Mouse (Mus musculus): ENCODE results near the gene Mboat1.

The Mboat1 gene

DNA sequence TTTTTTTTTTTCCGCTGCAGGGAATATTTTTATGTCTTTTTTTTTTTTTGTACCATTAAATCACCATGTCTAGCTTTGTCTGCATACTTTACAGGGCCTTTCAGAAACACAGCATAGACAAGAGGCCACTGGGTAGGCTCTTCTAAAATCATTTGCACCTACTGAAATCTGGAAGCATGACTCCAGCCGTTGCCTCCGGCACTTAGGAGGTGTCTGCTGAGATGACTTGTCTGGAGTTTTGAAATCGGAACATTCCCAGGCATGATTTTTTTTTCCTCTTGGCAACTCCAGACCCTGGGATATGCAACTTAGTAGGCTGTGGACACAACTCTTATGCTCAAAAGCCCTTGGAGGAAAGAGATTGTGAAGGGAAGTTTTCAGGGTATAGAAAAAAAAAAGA lies 109.3 kb downstream of the Mboat1 start:
- in situ Hi-C loops (cut with MboI, MseI) = no loop called here

GRCm38 (mm10) chr13:30250341-30250905 lies 114.1 kb downstream of the Mboat1 start:
- in situ Hi-C loops (cut with MboI, MseI) = no loop called here

DNA sequence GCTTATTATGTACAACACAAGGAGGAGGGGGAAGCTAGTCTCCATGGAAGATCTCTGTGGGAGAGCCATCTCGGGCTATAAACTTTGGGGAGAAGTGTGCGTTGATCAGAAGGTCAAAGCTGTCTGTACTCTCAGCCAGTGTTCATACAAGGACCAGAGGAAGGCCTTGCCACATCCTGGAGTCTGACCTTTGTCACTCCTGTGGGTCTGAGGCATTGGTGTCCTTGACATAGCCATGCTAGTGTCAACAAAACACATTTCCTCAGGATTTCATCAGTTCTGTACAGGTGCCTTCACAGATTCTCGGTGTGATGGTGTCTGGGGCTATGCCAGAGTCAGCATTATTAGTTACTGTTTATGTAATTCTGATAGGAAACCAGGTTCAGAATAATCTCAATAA lies 115.1 kb downstream of the Mboat1 start:
- in situ Hi-C loops (cut with MboI, MseI) = no loop called here

GRCm38 (mm10) chr13:30252692-30253091 lies 116.4 kb downstream of the Mboat1 start:
- in situ Hi-C loops (cut with MboI, MseI) = no loop called here

- in situ Hi-C loops (cut with MboI, MseI) = no loop called here
Measured at GRCm38 (mm10) chr13:30253636-30254264, 117.5 kb downstream of the Mboat1 start.

DNA sequence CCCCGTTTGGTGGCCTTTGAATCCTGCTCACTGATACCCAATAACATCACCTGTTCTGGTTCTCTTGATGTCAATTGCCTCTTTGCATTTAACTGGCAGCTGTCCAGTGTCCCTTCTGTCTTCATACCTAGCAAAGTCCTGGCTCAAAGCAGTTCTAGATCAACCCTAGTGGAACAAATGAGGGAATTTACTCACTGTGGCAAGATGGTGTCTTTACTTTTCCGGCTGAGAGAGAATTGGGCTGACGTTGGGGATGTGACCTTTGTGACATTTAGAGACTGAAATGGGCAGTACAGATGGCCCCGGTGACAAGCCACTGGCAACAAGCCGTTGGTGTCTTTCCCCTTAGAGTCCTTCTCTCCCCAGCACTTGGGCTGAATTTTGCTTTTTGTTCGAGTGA lies 118.1 kb downstream of the Mboat1 start:
- in situ Hi-C loops (cut with MboI, MseI) = no loop called here

DNA sequence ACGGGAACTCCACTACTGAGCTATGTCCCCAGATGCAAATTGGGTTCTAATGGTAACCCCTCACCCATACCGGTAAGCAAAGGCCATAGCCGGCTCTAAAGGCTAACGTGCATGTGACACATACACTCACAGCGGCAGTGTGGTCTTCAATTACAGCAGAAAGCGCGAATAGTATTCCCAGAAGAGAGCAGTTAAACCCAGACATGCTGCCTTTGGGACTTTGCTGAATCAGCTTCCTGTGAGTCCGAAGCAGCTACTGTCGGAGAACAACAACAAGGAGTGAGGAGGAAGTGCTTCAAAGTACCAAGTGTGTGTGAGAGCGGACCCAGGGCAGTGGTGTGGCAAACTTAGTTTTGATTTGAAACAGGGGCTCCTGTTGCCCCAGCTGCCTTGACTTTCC lies 122.5 kb downstream of the Mboat1 start:
- in situ Hi-C loops (cut with MboI, MseI) = loop anchor here (5.0 kb wide), 1 partner anchor 162 kb away; no protein-coding TSS in a partner anchor

- in situ Hi-C loops (cut with MboI, MseI) = loop anchor here (5.0 kb wide), 1 partner anchor 162 kb away; no protein-coding TSS in a partner anchor
Measured at GRCm38 (mm10) chr13:30259326-30259725, 123.0 kb downstream of the Mboat1 start.

- in situ Hi-C loops (cut with MboI, MseI) = loop anchor here (5.0 kb wide), 1 partner anchor 163 kb away; no protein-coding TSS in a partner anchor
Measured at GRCm38 (mm10) chr13:30259912-30260560, 123.7 kb downstream of the Mboat1 start.

DNA sequence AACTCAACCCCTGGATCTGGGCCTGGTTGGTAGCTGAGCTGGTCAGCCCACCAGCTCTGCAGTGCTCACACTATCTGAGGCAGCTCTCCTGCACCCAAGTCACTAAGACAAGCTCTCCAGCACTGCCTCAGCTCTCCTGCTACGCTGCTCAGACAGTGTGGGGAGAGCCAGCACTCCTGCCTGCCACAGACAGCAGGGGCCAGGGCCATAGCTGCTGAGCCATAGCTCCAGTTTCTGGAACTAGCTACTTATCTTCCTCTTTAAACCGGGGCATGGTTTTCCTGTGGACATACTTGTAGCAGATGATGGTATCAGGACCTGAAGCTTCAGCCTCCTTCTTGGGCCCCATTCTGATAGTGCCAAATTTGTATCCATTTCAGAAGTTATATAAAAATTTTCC lies 127.4 kb downstream of the Mboat1 start:
- in situ Hi-C loops (cut with MboI, MseI) = no loop called here

GRCm38 (mm10) chr13:30264303-30264702 lies 128.0 kb downstream of the Mboat1 start:
- in situ Hi-C loops (cut with MboI, MseI) = no loop called here

- in situ Hi-C loops (cut with MboI, MseI) = no loop called here
Measured at GRCm38 (mm10) chr13:30264765-30265164, 128.5 kb downstream of the Mboat1 start.

DNA sequence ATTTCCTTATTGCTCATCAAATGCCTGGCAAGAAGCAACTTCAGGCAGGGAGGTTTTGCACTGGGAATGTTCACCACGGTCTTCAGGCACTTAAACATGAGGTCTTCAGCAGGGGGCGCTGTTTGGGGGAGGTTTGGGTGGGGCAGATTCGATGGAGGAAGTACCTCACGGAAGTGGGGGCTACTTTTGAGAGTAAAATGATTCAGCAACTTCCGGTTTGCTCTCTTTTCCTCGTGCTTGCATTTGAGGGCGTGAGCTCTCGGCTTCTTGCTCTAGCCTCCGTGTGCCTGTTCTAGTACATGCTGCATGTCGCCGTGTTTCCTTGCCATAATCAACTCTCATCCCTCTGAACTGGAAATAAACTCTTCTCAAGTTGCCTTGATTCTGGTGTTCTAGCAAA lies 129.7 kb downstream of the Mboat1 start:
- in situ Hi-C loops (cut with MboI, MseI) = no loop called here

DNA sequence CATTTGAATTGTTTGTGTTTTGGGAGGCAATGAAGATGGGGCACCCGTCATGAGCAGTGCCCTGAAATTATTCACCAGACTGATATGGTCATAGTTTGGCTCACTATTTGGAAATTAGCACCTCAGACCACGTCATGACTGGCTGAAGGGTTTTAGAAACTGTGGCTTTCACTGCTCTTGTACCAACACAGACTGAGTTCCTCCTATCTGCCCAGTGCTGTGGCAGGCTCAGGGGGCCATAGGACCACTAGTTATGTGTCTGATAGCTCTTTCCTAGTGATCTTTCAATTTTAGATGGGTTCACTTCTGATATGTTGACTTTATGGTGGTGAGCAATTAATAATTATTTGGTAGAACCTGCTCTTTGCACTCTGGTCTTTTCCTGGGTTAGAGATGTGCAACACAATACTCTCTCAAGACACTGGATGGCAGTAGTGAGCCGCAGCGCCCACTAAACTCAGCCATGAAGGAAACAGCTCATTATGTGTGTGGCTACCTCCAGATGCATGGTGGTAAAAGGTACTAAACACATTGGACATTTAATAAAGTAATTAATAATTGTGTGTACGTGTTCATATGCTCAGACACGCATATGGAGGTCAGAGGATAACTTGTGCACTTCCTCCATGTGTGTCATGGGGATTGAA lies 135.9 kb downstream of the Mboat1 start:
- in situ Hi-C loops (cut with MboI, MseI) = loop anchor here (10.0 kb wide), 2 partner anchors 193 to 1777 kb away; no protein-coding TSS in a partner anchor

Measured in T-helper 2 cell (primary cell).